Mouse (Mus musculus) heart, postnatal 25 days (tissue): ENCODE results near the gene Ugt1a9. TPM values are rescaled to one million over a fixed set of nuclear protein-coding genes. Genes with fewer than 3 reads are reported as not detected.
"Not testable (repeated sequence)": the region's sequence is repeated elsewhere in the genome, so short reads cannot be mapped to it uniquely, and the experiment has no call there.

Source experiments
- DNase-seq: peaks from one replicate; pipeline ENCODE4 v3.0.0; 2022; ENCODE audit warnings: low spot score
- intact Hi-C: fragments of 180-260 bp; cut with DNase I; formaldehyde crosslinking; loops from one replicate; pipeline ENCODE4 v1.15.1; 2025
- total RNA-seq, 2 experiments: library from RNA; stranded (reverse); gene quantifications; 2 replicates each; pipeline ENCODE4 v1.2.3; 2021

Gene Ugt1a9
- total RNA-seq, 2 experiments from 2014 or later, result not detected

- intact Hi-C loops, result no loop called here
- DNase-seq, result no peak
Measured at GRCm38 (mm10) chr1:88215466-88216380, 145.1 kb downstream of the Ugt1a9 start.

GRCm38 (mm10) chr1:88216551-88216950 lies 146.0 kb downstream of the Ugt1a9 start:
- DNase-seq, result no peak
- intact Hi-C loops, result no loop called here

GRCm38 (mm10) chr1:88217144-88217543 lies 146.5 kb downstream of the Ugt1a9 start:
- intact Hi-C loops, result no loop called here
- no peak for DNase-seq

- no peak for DNase-seq
- intact Hi-C loops, result no loop called here
Measured at GRCm38 (mm10) chr1:88217576-88217975, 147.0 kb downstream of the Ugt1a9 start.

GRCm38 (mm10) chr1:88218051-88218450 lies 147.5 kb downstream of the Ugt1a9 start:
- no peak for DNase-seq
- intact Hi-C loops, result no loop called here

- intact Hi-C loops, result no loop called here
- DNase-seq, result no peak
Measured at GRCm38 (mm10) chr1:88218591-88218990, 148.0 kb downstream of the Ugt1a9 start.

- intact Hi-C loops, result no loop called here
- DNase-seq, result no peak
Measured at GRCm38 (mm10) chr1:88219054-88219453, 148.5 kb downstream of the Ugt1a9 start.

GRCm38 (mm10) chr1:88220336-88220735 lies 149.7 kb downstream of the Ugt1a9 start:
- DNase-seq, result no peak
- intact Hi-C loops, result no loop called here

GRCm38 (mm10) chr1:88222216-88222615 lies 151.6 kb downstream of the Ugt1a9 start:
- DNase-seq, result no peak
- intact Hi-C loops, result no loop called here

GRCm38 (mm10) chr1:88223011-88223515 lies 152.5 kb downstream of the Ugt1a9 start:
- DNase-seq, intact Hi-C loops: not testable (repeated sequence)

- DNase-seq, result no peak
- intact Hi-C loops, result no loop called here
Measured at GRCm38 (mm10) chr1:88223591-88223990, 153.0 kb downstream of the Ugt1a9 start.

- intact Hi-C loops, result no loop called here
Measured at GRCm38 (mm10) chr1:88224029-88224776, 153.6 kb downstream of the Ugt1a9 start.

GRCm38 (mm10) chr1:88225301-88225700 lies 154.7 kb downstream of the Ugt1a9 start:
- peak; percentile 0 for DNase-seq
- intact Hi-C loops, result not testable (repeated sequence)

More at GRCm38 (mm10) chr1:88224029-88224776, 153.6 kb downstream of the Ugt1a9 start:
- DNase-seq, result no peak

GRCm38 (mm10) chr1:88225741-88226140 lies 155.1 kb downstream of the Ugt1a9 start:
- peak; percentile 1 for DNase-seq
- intact Hi-C loops, result no loop called here

- intact Hi-C loops, result no loop called here
- DNase-seq, result peak; percentile 12
Measured at GRCm38 (mm10) chr1:88226670-88227379, 156.2 kb downstream of the Ugt1a9 start, which contains the start of gene Mroh2a. Gene Mroh2a, plus strand, starts transcription at chr1:88226986.

- DNase-seq, result peak; percentile 1
- intact Hi-C loops, result no loop called here
Measured at GRCm38 (mm10) chr1:88227482-88227881, 156.9 kb downstream of the Ugt1a9 start.

GRCm38 (mm10) chr1:88228121-88228520 lies 157.5 kb downstream of the Ugt1a9 start:
- intact Hi-C loops, result no loop called here
- DNase-seq, result peak; percentile 16

- intact Hi-C loops, result no loop called here
Measured at GRCm38 (mm10) chr1:88229566-88229965, 159.0 kb downstream of the Ugt1a9 start.

GRCm38 (mm10) chr1:88229986-88230385 lies 159.4 kb downstream of the Ugt1a9 start:
- peak; percentile 13 for DNase-seq

More at GRCm38 (mm10) chr1:88229566-88229965, 159.0 kb downstream of the Ugt1a9 start:
- peak; percentile 1 for DNase-seq

GRCm38 (mm10) chr1:88230421-88230820 lies 159.8 kb downstream of the Ugt1a9 start:
- DNase-seq, result peak; percentile 6

More at GRCm38 (mm10) chr1:88229986-88230385, 159.4 kb downstream of the Ugt1a9 start:
- intact Hi-C loops, result no loop called here

More at GRCm38 (mm10) chr1:88230421-88230820, 159.8 kb downstream of the Ugt1a9 start:
- intact Hi-C loops, result no loop called here
